Mouse (Mus musculus) liver, postnatal 0 days (tissue): ENCODE measurements around the gene Mef2a. TPM values are rescaled to one million over a fixed set of nuclear protein-coding genes. Genes with fewer than 3 reads are reported as not detected.
A peak's percentile ranks its signal among the peaks of the same experiment; 100 is the strongest.

Experiments
- ATAC-seq: fragments of 200-750 bp; cut with Nextera tagmentation; 2 replicates; pipeline ENCODE4 v1.8.0; 2017; ENCODE audit warnings: mild to moderate bottlenecking, moderate library complexity
- DNase-seq: peaks from one replicate; pipeline ENCODE4 v3.0.0-alpha.2; 2016
- H3K27ac ChIP-seq: fragments of 300-500 bp; sonication (generic); 2 replicates; pipeline ENCODE4 v1.5.1; 2014; ENCODE audit warnings: antibody characterized with exemption, moderate library complexity, mild to moderate bottlenecking, low read depth
- H3K27me3 ChIP-seq: fragments of 300-500 bp; sonication (generic); 2 replicates; pipeline ENCODE4 v1.6.1; 2014; ENCODE audit warnings: low read length, control low read depth, mixed read lengths; ENCODE audit not compliant: insufficient read depth
- H3K36me3 ChIP-seq: fragments of 300-500 bp; sonication (generic); replicated peaks from 2 replicates; pipeline ENCODE4 v1.6.1; 2014; ENCODE audit warnings: mild to moderate bottlenecking, control low read depth, low read length, moderate library complexity, mixed read lengths; ENCODE audit not compliant: insufficient read depth
- H3K4me1 ChIP-seq: fragments of 300-500 bp; sonication (generic); 2 replicates; pipeline ENCODE4 v1.6.1; 2014; ENCODE audit warnings: antibody characterized with exemption, mild to moderate bottlenecking, control low read depth; ENCODE audit not compliant: insufficient read depth
- H3K4me2 ChIP-seq: fragments of 300-500 bp; sonication (generic); 2 replicates; pipeline ENCODE4 v1.6.1; 2014; ENCODE audit warnings: low read depth, mild to moderate bottlenecking, low read length, moderate library complexity, mixed read lengths
- H3K4me3 ChIP-seq: fragments of 300-500 bp; sonication (generic); 2 replicates; pipeline ENCODE4 v1.5.1; 2014; ENCODE audit warnings: low read depth, low read length
- H3K9ac ChIP-seq: fragments of 300-500 bp; sonication (generic); replicated peaks from 2 replicates; pipeline ENCODE4 v1.6.1; 2014; ENCODE audit warnings: mild to moderate bottlenecking, moderate library complexity
- H3K9me3 ChIP-seq: fragments of 300-500 bp; sonication (generic); 2 replicates; pipeline ENCODE4 v1.6.1; 2016; ENCODE audit warnings: mild to moderate bottlenecking, control low read depth, low read length, mixed read lengths
- CTCF ChIP-seq: sonication (generic); IDR thresholded peaks from 2 replicates; pipeline ENCODE4 v1.5.1; 2016; ENCODE audit warnings: antibody characterized with exemption, low read depth
- EP300 ChIP-seq: IDR thresholded peaks from 2 replicates; pipeline ENCODE4 v1.6.1; 2016; ENCODE audit warnings: antibody characterized with exemption, low read depth, mild to moderate bottlenecking
- WGBS: fragments of 180-500 bp; shearing (Covaris S2); extraction: QIAGEN DNeasy Blood & Tissue Kit; methylation state at CpG from one replicate; pipeline ENCODE4 v1.1.7; 2014; ENCODE audit not compliant: insufficient replicate concordance; 5-methylcytosine and 5-hydroxymethylcytosine counted together
- polyA plus RNA-seq: library from polyadenylated mRNA; unstranded; fragments of >200 nt; fragmentation: Nextera tagmentation; extraction: Ambion mirVana; gene quantifications from 2 replicates; pipeline ENCODE4 v1.2.1, GENCODE M21; 2015

Mef2a gene
- polyA plus RNA-seq: 10.3 and 10.7 TPM in 2 replicates

GRCm38 (mm10) chr7:67372729-67373583 is at the start of gene Mef2a:
Gene Mef2a (minus strand): TSS chr7:67372858.
- Histone ChIP-seq H3K27ac (peak within 1 kb of the TSS; percentile 97), H3K4me1 (peaks cover 16% of the 10 kb centered on the region), H3K27me3 (no peaks in the 10 kb centered on the region), H3K9me3 (no peaks in the 10 kb centered on the region), H3K9ac (peak within 1 kb of the TSS; percentile 99), H3K4me2 (peak within 1 kb of the TSS; percentile 91), H3K4me3 (peak within 1 kb of the TSS; percentile 93), H3K36me3 (no peaks in the 10 kb centered on the region)
- peak; percentile 91 for ATAC-seq
- peak; percentile 47; the same call in 1 of the 2 replicates for TF ChIP-seq EP300
- no peak for TF ChIP-seq CTCF
- WGBS: under 1% methylated on average over 85 of the region's 89 CpGs
- DNase-seq: peak; percentile 95

DNA sequence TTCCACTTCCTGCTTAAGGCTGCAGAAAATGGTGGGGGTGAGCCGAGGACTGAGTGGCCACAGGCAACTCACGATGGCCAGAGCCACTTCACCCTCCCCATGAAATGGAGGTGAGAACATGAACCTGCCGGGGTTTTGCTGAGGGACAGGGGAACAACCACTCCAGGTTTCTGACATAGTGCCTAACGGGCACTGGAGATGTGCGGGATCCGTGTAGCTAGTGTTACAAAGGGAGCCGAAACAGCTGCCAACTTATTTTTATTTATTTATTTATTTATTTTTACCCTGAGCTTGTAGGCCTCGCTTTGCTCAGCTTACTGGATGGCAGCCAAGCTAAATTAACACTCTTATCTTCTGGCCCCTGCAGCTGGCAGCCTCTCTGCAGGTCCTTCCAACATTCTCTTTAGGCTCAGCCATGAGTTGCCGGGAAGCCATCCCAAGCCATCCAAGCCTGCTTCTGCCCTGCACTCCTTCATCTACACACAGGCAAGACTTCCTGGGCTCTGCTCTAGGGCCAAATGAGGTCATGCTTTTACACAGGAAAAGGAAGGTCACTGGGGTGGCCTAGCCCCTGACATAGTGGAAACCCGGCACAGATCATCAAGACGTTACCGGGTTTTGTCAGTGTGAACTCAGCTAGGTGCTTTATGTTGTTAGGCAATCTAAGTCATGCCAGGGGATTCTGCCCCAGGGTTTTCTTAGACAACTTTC is 49.0 kb upstream of the Mef2a start:
- Histone ChIP-seq H3K27ac (no peak overlapping the region), H3K27me3 (no peaks in the 10 kb centered on the region), H3K4me1 (peaks cover 14% of the 10 kb centered on the region), H3K9ac (no peak overlapping the region), H3K4me2 (no peak overlapping the region), H3K9me3 (no peaks in the 10 kb centered on the region), H3K36me3 (no peaks in the 10 kb centered on the region), H3K4me3 (no peak overlapping the region)
- TF ChIP-seq CTCF (no peak), EP300 (no peak)
- 57% methylated on average over 12 of the region's 12 CpGs for WGBS
- peak; percentile 35; the same call in 1 of the 2 replicates for ATAC-seq
- DNase-seq: peak; percentile 22

- Histone ChIP-seq H3K27ac (no peak overlapping the region), H3K9ac (no peak overlapping the region), H3K4me1 (peaks cover 14% of the 10 kb centered on the region), H3K4me3 (no peak overlapping the region), H3K4me2 (no peak overlapping the region), H3K9me3 (no peaks in the 10 kb centered on the region), H3K36me3 (no peaks in the 10 kb centered on the region), H3K27me3 (no peaks in the 10 kb centered on the region)
- 52% methylated on average over 3 of the region's 3 CpGs for WGBS
- TF ChIP-seq CTCF: no peak
- no peak for DNase-seq
- ATAC-seq: no peak
Observed at GRCm38 (mm10) chr7:67421088-67421475, 48.4 kb upstream of the Mef2a start.

DNA sequence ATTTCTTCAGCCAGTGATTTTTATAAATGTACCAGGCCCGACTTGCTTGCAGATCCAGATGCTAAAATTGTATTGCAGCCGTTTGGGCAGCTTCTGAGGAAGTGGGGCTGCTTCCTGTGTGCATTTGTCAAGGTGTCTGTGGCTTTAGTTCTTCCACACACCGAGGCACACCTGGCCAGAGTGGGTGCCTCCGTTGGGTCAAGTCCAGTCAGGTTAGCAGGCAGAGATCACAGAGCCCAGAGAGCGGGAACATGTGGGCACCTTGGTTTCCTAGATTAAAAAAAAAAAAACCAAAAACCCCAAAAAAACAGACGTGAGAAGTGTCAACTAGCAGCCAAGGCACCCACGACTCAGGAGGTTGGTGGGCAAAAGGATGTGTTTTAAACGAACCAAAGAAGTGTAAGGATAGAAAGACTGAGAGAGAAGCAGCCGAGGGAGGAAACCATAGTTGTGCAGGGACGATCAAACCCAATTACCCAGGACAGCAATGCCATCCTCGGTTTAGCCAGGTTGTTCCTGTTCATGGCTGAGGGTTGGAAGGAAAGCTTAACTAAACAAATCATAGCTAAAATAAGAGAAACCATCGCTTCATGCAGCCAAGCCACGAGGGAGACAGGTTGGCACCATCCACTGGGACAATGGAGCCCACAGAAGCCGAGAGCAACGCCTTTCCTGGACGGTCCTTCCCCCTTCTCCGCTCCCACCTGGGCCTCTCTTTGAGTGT is 47.1 kb upstream of the Mef2a start:
- Histone ChIP-seq H3K27me3 (no peaks in the 10 kb centered on the region), H3K4me1 (peaks cover 4% of the 10 kb centered on the region), H3K36me3 (no peaks in the 10 kb centered on the region), H3K27ac (no peak overlapping the region), H3K9ac (no peak overlapping the region), H3K9me3 (no peaks in the 10 kb centered on the region), H3K4me3 (no peak overlapping the region), H3K4me2 (no peak overlapping the region)
- DNase-seq: no peak
- 47% methylated on average over 17 of the region's 17 CpGs for WGBS
- TF ChIP-seq CTCF (no peak), EP300 (no peak)
- no peak for ATAC-seq

- no peaks in the 10 kb centered on the region for H3K9me3 ChIP-seq
- DNase-seq (no peak), ATAC-seq (no peak)
- H3K36me3 ChIP-seq: no peaks in the 10 kb centered on the region
- H3K4me3 ChIP-seq: no peak overlapping the region
- WGBS: 87% methylated on average over 5 of the region's 5 CpGs
- no peak overlapping the region for H3K9ac ChIP-seq
- no peak overlapping the region for H3K27ac ChIP-seq
- no peak overlapping the region for H3K4me2 ChIP-seq
- H3K27me3 ChIP-seq: no peaks in the 10 kb centered on the region
- H3K4me1 ChIP-seq: peaks cover 4% of the 10 kb centered on the region
- TF ChIP-seq CTCF (no peak), EP300 (no peak)
Observed at GRCm38 (mm10) chr7:67418122-67418521, 45.5 kb upstream of the Mef2a start.

DNA sequence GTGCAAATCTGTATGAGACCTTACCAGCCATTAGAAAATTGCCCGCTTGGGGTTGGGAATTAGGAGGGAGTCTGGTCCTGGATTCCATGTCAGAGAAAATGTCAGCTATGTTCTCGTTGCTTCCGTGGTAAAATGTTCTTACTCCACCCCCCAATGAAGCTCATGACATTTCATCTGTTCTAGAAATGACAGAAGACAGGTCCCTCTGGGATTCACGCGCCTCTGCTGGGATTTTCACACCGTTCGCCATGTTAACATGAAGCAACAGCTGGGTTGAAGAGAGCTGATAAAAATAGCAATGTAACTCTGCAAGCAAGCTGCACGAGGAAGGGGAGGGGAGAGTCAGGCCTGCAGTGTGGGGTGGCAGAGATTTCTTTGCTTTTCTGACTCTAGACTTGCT is 42.1 kb upstream of the Mef2a start:
- Histone ChIP-seq H3K9ac (no peak overlapping the region), H3K4me2 (no peak overlapping the region), H3K36me3 (no peaks in the 10 kb centered on the region), H3K27ac (no peak overlapping the region), H3K4me1 (no peaks in the 10 kb centered on the region), H3K27me3 (no peaks in the 10 kb centered on the region), H3K4me3 (no peak overlapping the region), H3K9me3 (no peaks in the 10 kb centered on the region)
- WGBS: 60% methylated on average over 8 of the region's 8 CpGs
- ATAC-seq (no peak), DNase-seq (no peak)
- no peak for TF ChIP-seq CTCF
- no peak for TF ChIP-seq EP300
